Mouse (Mus musculus): ENCODE measurements at regions not wholly inside any gene's neighbourhood (a gene's known extent, or its start where the extent isn't known, plus 50 kb on each side); places are given as distances from the start of the nearest gene placed in this dataset.

DNA sequence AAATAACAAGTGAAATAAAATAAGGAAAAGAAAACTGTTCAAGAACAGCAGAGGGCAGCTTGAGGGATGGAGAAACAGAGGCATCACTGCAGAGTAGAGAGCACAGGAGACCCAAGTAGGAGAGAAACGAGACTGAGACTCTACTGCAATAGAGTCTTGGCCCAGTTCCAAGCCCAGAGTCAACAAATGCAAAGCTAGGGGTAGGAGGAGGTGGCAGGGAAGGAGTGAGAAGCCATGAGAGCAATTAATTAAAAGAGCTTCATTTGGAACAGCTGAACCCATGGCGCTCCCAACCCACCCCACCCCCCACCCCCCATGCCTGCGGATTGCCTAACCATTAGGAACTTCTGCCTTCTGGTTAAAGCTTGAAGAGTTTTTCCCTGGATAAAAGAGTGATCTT, 130.2 kb upstream of the Lmo4 start:
- TF ChIP-seq POLR2A (IDR thresholded peaks at IDR 0.05; ENCODE audit: insufficient read length, low read depth) (no peak), POLR2AphosphoS2 (IDR thresholded peaks at IDR 0.05; ENCODE audit: insufficient read length, low read depth) (no peak), MAX (IDR thresholded peaks at IDR 0.05; ENCODE audit: low read depth) (no peak)

Measured in myocyte (in vitro differentiated cells).